Mouse (Mus musculus) CD4-positive helper T cell, adult 2 months (primary cell): Measurements from ENCODE around the gene Rbm7.
A peak's percentile ranks its signal among the peaks of the same experiment; 100 is the strongest.
"Not testable (repeated sequence)": the region's sequence is repeated elsewhere in the genome, so short reads cannot be mapped to it uniquely, and the experiment has no call there.

Source experiments
- DNase-seq: peaks from one replicate; pipeline ENCODE4 v3.0.0-alpha.2; 2012; ENCODE audit warnings: low read depth, missing footprints, low spot score

Gene Rbm7

DNA sequence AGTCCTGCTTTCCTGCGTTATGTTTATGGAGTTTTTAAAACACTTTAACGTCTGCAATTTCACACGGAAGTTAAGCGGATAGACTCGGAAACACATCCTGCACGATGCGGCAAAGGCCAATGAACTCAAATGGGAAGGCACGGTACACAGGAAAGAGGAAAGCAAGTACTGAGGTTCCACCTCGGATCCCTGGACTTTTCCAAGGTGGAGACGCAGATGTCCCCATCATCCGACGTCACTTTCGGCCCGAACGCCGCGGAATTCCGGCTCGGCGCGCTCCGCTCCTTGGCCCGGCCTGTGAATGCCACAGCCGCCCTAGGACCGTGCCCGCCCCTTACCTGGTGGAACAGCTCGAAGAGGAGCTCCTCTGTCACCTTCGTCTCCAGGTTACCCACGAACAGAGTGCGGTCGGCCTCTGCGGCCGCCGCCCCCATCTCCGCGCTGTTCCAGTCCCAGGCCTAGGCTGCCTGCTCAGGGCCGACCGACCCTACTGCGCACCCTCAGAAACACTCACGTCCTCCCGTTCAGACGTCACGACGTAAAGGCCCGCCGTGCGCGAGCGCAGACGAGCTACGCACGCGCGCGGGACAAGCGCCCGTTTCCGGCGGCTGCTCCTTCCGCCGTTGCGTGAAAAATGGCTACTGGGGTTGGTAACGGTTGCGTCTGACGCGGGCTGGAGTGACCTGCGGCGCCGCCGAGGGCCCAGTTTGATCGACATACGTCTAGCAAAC lies at the start of gene Rbm7, which contains the start of gene Gm5617:
Gene Rbm7, minus strand, starts transcription at position 483 of the 731 bp plus-strand sequence.
Gene Gm5617, plus strand, starts transcription at position 626 of the 731 bp plus-strand sequence.
- DNase-seq, result peak; percentile 98

GRCm38 (mm10) chr9:48538688-48539087 lies 43.6 kb upstream of the Rbm7 start:
- peak; percentile 68 for DNase-seq

DNA sequence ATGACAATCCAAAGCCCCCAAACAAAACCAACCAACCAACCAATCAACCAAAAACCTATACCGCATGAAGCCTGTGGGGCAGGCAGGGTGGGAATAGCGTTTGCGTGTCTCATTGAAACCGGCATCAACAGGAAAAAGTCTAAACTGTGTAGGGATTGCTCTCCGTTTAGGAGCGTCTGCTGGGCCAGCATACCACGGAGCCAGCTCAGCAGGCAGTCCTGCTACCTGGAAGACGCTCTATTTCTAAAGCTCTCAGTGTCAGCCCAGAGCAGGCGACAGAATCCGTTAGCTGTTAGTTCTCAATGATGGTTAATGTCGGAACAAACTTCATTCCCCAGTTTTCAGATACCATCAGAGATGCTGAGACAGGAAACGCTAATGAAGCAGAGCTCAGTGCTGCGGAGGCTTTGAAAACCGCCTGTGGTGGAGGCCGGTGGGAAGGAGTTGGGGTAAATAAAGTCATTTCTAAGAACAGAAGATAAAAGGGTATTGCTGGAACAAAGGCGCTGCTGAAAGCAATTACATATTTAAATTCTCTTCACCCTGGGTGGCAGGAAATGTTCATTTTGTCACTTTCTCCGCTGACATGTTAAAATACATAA lies 43.0 kb upstream of the Rbm7 start:
- peak; percentile 87 for DNase-seq

GRCm38 (mm10) chr9:48537616-48538015 lies 42.5 kb upstream of the Rbm7 start:
- not testable (repeated sequence) for DNase-seq

GRCm38 (mm10) chr9:48536414-48536813 lies 41.3 kb upstream of the Rbm7 start:
- peak; percentile 41 for DNase-seq

GRCm38 (mm10) chr9:48532730-48533129 lies 37.6 kb upstream of the Rbm7 start:
- peak; percentile 38 for DNase-seq

DNA sequence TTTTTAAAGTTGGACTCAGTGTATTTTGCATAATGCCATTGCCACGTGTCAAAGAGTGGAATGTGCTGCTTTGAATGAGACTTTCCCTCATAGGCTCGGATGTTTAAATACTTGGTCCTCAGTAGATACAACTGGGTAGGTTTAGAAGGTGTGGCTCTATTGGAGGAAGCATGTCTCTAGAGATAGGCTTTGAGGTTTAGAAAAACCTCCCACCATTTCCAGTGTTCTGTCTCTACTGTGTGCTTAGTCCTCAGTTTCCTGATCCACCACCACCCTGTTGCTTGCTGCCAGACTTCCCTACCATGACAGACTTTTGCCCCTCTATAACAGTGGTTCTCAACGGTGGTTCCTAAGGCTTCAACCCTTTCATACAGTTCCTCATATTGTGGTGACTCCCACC lies 37.1 kb upstream of the Rbm7 start:
- DNase-seq, result peak; percentile 33

DNA sequence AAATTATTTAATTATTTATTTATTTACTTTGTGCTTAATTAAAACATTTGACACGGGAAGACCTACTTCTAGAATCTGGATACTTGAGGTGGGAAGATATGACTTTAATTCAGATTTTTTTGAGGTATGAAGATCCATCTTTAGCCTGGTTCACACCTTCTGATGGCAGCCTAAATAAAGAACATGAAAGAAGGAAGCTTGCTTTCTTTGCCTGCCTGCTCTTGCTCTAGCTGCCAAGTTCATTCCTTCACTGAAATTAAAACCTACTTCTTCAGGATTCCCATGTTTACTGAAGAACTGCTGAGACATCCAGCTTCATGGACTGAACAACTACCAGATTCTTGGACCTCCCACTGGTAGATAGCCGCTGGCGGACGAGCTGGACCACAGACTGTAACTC lies 36.2 kb upstream of the Rbm7 start:
- DNase-seq, result no peak

- DNase-seq, result peak; percentile 23
Measured at GRCm38 (mm10) chr9:48526520-48526919, 31.4 kb upstream of the Rbm7 start.

- DNase-seq, result peak; percentile 49
Measured at GRCm38 (mm10) chr9:48525566-48525965, 30.5 kb upstream of the Rbm7 start.

DNA sequence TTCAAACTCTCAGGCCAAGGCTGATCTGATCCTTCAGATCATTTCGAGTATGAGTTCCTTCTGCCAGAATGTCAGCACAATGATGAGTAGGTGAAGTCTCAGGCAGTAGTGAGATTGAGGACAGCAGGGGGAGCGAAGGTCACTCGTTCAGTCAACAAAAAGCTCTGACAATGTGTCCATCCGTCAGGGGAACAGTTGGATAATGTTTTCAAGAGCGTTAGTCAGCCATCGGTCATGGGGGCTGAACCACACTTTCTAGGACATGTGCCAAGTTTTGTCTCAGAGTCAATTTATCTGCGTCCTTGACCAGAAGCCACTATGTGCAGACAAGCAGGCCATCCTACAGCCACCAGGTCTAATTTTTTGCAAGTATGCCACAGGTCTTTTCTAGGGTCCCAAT lies 25.3 kb upstream of the Rbm7 start:
- DNase-seq, result not testable (repeated sequence)

DNA sequence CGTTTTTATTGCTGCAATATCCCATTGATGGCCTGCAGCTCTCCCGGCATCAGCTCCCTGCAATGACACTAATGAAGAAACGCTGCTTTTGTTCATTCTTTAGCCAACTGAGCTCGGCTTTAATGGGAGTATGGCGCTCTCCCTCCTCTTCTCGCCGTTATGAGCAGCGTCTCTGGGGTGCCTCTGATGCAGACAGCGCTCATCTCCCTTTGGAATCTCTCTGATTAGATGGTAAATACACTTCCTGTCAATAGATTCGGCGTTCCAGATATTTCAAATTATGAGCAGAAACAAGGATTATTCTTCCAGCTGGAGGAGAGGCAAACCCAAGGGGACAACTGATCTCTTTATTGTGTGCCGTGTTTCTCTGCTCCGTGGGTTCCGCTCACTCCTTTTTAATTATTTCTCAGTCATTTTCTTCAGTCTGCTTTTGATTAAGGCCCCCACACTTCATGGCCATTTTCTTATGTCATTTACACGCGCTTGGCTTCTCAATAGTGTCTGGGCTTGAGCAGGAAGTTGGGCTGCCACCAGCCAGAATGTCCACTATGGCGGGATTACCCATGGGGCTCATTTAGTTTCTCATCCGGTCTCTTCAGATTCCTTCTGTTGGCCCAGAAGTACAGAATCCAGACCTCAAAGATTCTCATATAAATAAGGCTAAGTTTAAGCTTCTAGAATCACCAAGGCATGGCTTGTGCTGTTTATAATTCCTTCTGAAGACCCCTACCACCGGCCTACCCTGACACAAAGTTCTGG lies 22.5 kb upstream of the Rbm7 start:
- no peak for DNase-seq

DNA sequence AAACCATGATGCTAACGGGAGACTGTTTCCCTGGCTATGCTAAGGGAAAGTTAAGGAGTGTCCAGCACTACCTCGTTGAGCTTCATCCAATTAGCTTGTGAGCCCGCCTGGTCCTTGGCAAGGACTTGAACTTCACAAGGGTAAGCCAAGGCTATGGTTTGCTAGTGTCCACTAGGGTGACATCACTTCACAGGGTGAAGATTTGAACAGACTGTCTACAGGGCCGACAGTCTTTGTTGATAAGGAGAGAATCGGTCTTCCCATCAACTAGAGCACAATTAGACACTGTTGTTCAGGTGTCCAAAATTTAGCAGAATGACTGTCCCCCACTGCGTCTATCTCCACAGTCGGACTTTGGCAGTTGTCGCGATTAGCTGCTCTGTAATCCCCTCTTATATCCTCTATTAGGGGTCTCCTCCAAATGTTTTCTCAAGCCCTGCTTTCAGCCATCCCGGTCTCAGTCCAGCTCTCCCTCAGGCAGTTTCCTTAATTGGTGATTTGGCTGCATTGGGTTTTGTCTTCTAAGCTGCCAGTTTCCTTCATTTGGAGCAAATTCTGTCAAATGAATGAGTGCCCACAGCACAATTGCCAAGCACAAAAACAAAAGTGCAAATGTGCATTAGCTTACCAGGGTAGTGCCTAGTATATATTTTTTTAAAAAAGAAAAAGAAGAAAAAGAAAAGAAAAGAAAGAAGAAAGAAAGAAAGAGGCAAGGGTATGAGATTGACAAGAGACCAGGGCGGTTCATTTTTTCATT lies 21.7 kb upstream of the Rbm7 start:
- DNase-seq, result no peak

DNA sequence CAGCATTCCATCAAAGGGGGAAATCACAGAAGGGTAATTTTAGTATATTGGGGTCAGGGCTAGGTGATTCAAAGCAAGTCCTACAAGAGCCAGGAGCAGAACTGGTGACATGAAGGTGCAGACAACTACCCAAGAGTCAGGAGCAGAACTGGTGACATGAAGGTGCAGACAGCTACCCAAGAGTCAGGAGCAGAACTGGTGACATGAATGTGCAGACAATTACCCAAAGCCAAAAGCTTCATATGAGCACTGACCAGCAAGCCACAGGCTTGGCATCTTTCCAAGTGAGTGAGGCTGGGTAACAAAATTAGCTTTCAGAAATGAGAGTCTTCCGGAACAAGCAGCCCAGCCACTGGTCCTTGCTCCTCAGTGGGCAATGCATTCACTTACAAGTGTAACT lies 20.2 kb upstream of the Rbm7 start:
- DNase-seq, result no peak

- DNase-seq, result no peak
Measured at GRCm38 (mm10) chr9:48510134-48510533, 15.0 kb upstream of the Rbm7 start.

- no peak for DNase-seq
Measured at GRCm38 (mm10) chr9:48504741-48505365, 9.8 kb upstream of the Rbm7 start.

GRCm38 (mm10) chr9:48503001-48503400 lies 7.9 kb upstream of the Rbm7 start:
- no peak for DNase-seq

DNA sequence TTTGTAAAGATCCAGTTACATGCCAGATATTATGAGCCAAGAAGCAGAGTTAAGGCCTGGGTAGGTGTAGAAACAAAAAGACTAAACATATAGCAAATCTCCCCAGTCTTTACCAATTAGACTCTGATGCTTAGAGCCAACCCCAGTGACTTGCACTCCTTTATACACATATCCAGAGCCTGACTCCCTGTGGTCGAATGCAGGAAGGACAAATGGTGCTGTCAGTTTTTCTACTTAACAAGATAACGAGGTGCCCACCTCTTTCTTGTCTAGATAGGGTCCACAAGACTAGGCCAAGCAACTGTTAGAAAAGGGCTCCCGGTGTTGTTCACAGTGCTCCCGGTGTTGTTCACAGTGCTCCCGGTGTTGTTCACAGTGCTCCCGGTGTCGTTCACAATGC lies 6.1 kb upstream of the Rbm7 start:
- no peak for DNase-seq

DNA sequence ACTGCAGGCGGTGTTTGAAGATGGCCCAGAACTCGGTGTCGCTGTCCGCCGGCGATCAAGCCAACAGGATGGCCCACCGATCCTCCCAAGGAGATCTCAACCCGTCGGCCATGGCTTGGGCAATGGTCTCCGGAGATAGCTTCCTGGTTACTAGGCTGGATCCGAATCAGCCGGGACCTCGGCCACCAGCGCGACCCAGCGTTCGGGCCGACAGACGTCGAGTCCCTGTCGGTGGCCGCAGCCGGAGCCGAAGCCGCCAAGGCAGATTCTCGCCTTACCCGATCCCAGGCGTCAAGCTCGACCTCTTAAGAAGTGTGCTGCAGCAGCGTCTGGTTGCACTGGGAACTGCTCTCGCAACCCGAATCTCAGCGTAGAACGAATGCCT lies 441 bp upstream of the Rbm7 start:
- no peak for DNase-seq

- DNase-seq, result no peak
Measured at GRCm38 (mm10) chr9:48481214-48482134, 13.6 kb downstream of the Rbm7 start.
